Mouse (Mus musculus): ENCODE results near the gene Mpst. TPM values are rescaled to one million over a fixed set of nuclear protein-coding genes. Genes with fewer than 3 reads are reported as not detected.

Mpst gene
- total and polyA plus RNA-seq, 3 experiments = 19.9 to 101 (median 20.2) TPM

GRCm38 (mm10) chr15:78383450-78384219, 22.6 kb upstream of the Mpst start:
- H3K9me3 ChIP-seq (replicated peaks) = no peaks in the 10 kb centered on the region
- H3K4me1 ChIP-seq (ENCODE audit: insufficient read depth, low read depth, low read length) = no peaks in the 10 kb centered on the region
- no peak overlapping the region for H3K4me3 ChIP-seq (ENCODE audit: low read depth, low read length)
- ATAC-seq (ENCODE audit: extremely low read depth, insufficient number of reproducible peaks, low FRiP score, poor library complexity, severe bottlenecking) = no peak
- no peak for DNase-seq (ENCODE audit: low spot score)
- no peaks in the 10 kb centered on the region for H3K36me3 ChIP-seq (replicated peaks)
- H3K27me3 ChIP-seq (ENCODE audit: insufficient read depth, low read length) = peaks cover 44% of the 10 kb centered on the region
- no peak for TF ChIP-seq TAL1 (conservative IDR thresholded peaks at IDR 0.05; ENCODE audit: low read depth, low read length)
- TF ChIP-seq GATA1 (IDR thresholded peaks at IDR 0.05; ENCODE audit: borderline replicate concordance, low read length) = no peak
- no peak for TF ChIP-seq CTCF (IDR thresholded peaks at IDR 0.05; ENCODE audit: low read depth, low read length)
- no peak for TF ChIP-seq POLR2AphosphoS5 (IDR thresholded peaks at IDR 0.05; ENCODE audit: insufficient replicate concordance, low read depth, low read length)
- no peak for TF ChIP-seq GATA2 (IDR thresholded peaks at IDR 0.05; ENCODE audit: borderline replicate concordance, low read depth, low read length)

DNA sequence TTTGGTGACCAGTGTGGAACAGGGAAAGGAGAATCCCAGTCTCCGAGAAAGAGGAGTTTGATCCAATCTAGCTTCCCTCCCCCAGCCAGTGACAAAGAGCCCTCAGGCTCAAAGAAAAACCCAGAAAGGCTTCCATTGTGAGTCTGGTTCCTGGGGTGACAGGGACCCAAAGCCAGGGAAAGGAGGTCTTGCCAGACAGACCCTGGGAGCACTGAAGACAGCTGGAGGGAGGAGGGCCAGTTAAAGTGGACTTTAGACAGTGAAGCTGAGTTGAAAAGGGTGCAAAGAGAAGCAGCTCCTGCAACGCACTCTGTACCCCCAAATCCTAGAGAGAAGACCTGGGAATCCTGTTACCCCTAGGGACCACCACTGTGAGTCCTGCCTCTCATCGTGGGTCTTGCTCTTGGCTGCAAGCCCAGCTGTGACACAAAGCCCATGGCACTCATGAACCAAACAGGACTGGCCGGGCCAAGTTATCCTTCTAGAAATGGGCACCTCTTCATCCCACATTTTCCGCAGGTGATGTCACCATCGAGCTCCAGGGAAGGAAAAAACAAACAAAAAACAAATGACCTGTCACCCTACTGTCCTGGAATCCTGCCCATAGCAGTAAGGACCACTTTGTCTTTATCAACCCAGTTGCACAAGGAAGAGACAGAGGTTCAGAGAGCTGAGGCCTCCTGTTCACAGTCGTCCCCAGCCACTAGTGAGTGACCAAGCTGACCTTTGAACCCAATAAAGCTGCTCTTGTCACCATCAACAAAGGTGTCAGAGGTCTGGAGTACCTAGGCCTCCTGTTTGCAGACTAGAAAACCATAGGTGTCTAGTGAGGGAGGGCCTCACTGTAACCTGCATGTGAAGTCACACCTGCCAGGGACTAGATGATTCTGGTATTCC, 21.7 kb upstream of the Mpst start:
- no peaks in the 10 kb centered on the region for H3K4me1 ChIP-seq (ENCODE audit: insufficient read depth, low read depth, low read length)
- no peak overlapping the region for H3K4me3 ChIP-seq (ENCODE audit: low read depth, low read length)
- TF ChIP-seq TAL1 (conservative IDR thresholded peaks at IDR 0.05; ENCODE audit: low read depth, low read length) (no peak), GATA1 (IDR thresholded peaks at IDR 0.05; ENCODE audit: borderline replicate concordance, low read length) (no peak), CTCF (IDR thresholded peaks at IDR 0.05; ENCODE audit: low read depth, low read length) (no peak), POLR2AphosphoS5 (IDR thresholded peaks at IDR 0.05; ENCODE audit: insufficient replicate concordance, low read depth, low read length) (no peak), GATA2 (IDR thresholded peaks at IDR 0.05; ENCODE audit: borderline replicate concordance, low read depth, low read length) (no peak)
- no peaks in the 10 kb centered on the region for H3K9me3 ChIP-seq (replicated peaks)
- peaks cover 41% of the 10 kb centered on the region for H3K27me3 ChIP-seq (ENCODE audit: insufficient read depth, low read length)
- no peaks in the 10 kb centered on the region for H3K36me3 ChIP-seq (replicated peaks)
- DNase-seq (ENCODE audit: low spot score) (no peak), ATAC-seq (ENCODE audit: extremely low read depth, insufficient number of reproducible peaks, low FRiP score, poor library complexity, severe bottlenecking) (no peak)

GRCm38 (mm10) chr15:78385564-78385963, 20.7 kb upstream of the Mpst start:
- ATAC-seq (ENCODE audit: extremely low read depth, insufficient number of reproducible peaks, low FRiP score, poor library complexity, severe bottlenecking) = no peak
- H3K27me3 ChIP-seq (ENCODE audit: insufficient read depth, low read length) = peaks cover 52% of the 10 kb centered on the region

GRCm38 (mm10) chr15:78390855-78391254, 15.4 kb upstream of the Mpst start:
- H3K27me3 ChIP-seq (ENCODE audit: insufficient read depth, low read length) = peaks cover 63% of the 10 kb centered on the region
- DNase-seq (ENCODE audit: low spot score) (no peak), ATAC-seq (ENCODE audit: extremely low read depth, insufficient number of reproducible peaks, low FRiP score, poor library complexity, severe bottlenecking) (no peak)
- TF ChIP-seq TAL1 (conservative IDR thresholded peaks at IDR 0.05; ENCODE audit: low read depth, low read length) = no peak
- no peak for TF ChIP-seq POLR2AphosphoS5 (IDR thresholded peaks at IDR 0.05; ENCODE audit: insufficient replicate concordance, low read depth, low read length)
- no peak for TF ChIP-seq GATA1 (IDR thresholded peaks at IDR 0.05; ENCODE audit: borderline replicate concordance, low read length)
- no peak for TF ChIP-seq CTCF (IDR thresholded peaks at IDR 0.05; ENCODE audit: low read depth, low read length)
- no peak for TF ChIP-seq GATA2 (IDR thresholded peaks at IDR 0.05; ENCODE audit: borderline replicate concordance, low read depth, low read length)
- H3K36me3 ChIP-seq (replicated peaks) = no peaks in the 10 kb centered on the region
- no peak overlapping the region for H3K4me3 ChIP-seq (ENCODE audit: low read depth, low read length)
- no peaks in the 10 kb centered on the region for H3K9me3 ChIP-seq (replicated peaks)
- no peaks in the 10 kb centered on the region for H3K4me1 ChIP-seq (ENCODE audit: insufficient read depth, low read depth, low read length)

More at GRCm38 (mm10) chr15:78385564-78385963, 20.7 kb upstream of the Mpst start:
- DNase-seq (ENCODE audit: low spot score) = no peak
- H3K4me1 ChIP-seq (ENCODE audit: insufficient read depth, low read depth, low read length) = no peaks in the 10 kb centered on the region
- no peak overlapping the region for H3K4me3 ChIP-seq (ENCODE audit: low read depth, low read length)
- no peaks in the 10 kb centered on the region for H3K9me3 ChIP-seq (replicated peaks)
- TF ChIP-seq GATA2 (IDR thresholded peaks at IDR 0.05; ENCODE audit: borderline replicate concordance, low read depth, low read length) = no peak
- no peak for TF ChIP-seq GATA1 (IDR thresholded peaks at IDR 0.05; ENCODE audit: borderline replicate concordance, low read length)
- TF ChIP-seq POLR2AphosphoS5 (IDR thresholded peaks at IDR 0.05; ENCODE audit: insufficient replicate concordance, low read depth, low read length) = no peak
- TF ChIP-seq TAL1 (conservative IDR thresholded peaks at IDR 0.05; ENCODE audit: low read depth, low read length) = no peak
- TF ChIP-seq CTCF (IDR thresholded peaks at IDR 0.05; ENCODE audit: low read depth, low read length) = no peak
- no peaks in the 10 kb centered on the region for H3K36me3 ChIP-seq (replicated peaks)

- DNase-seq (ENCODE audit: low spot score) = no peak
- ATAC-seq (ENCODE audit: extremely low read depth, insufficient number of reproducible peaks, low FRiP score, poor library complexity, severe bottlenecking) = no peak
- Histone ChIP-seq H3K4me1 (ENCODE audit: insufficient read depth, low read depth, low read length) (no peaks in the 10 kb centered on the region), H3K27me3 (ENCODE audit: insufficient read depth, low read length) (peaks cover 64% of the 10 kb centered on the region), H3K4me3 (ENCODE audit: low read depth, low read length) (no peak within 1 kb of the TSS), H3K36me3 (replicated peaks) (no peaks in the 10 kb centered on the region), H3K9me3 (replicated peaks) (no peaks in the 10 kb centered on the region)
- no peak for TF ChIP-seq GATA1 (IDR thresholded peaks at IDR 0.05; ENCODE audit: borderline replicate concordance, low read length)
- no peak for TF ChIP-seq TAL1 (conservative IDR thresholded peaks at IDR 0.05; ENCODE audit: low read depth, low read length)
- no peak for TF ChIP-seq GATA2 (IDR thresholded peaks at IDR 0.05; ENCODE audit: borderline replicate concordance, low read depth, low read length)
- no peak for TF ChIP-seq CTCF (IDR thresholded peaks at IDR 0.05; ENCODE audit: low read depth, low read length)
- TF ChIP-seq POLR2AphosphoS5 (IDR thresholded peaks at IDR 0.05; ENCODE audit: insufficient replicate concordance, low read depth, low read length) = no peak
Measured at GRCm38 (mm10) chr15:78395478-78395962, 10.7 kb upstream of the Mpst start, which contains the start of gene Tex33. Gene Tex33 (minus strand): TSS chr15:78395912.
